Mouse (Mus musculus) liver, embryonic 16.5 days (tissue): Measurements from ENCODE around the gene Hist2h3c2. TPM values are rescaled to one million over a fixed set of nuclear protein-coding genes. Genes with fewer than 3 reads are reported as not detected.
A peak's percentile ranks its signal among the peaks of the same experiment; 100 is the strongest.

Source experiments
- ATAC-seq: fragments of 200-750 bp; cut with Nextera tagmentation; 2 replicates; pipeline ENCODE4 v1.8.0; 2017; ENCODE audit warnings: low read depth, mild to moderate bottlenecking, moderate number of reproducible peaks, moderate library complexity
- H3K27ac ChIP-seq: fragments of 300-500 bp; sonication (generic); 2 replicates; pipeline ENCODE4 v1.5.1; 2014; ENCODE audit warnings: mild to moderate bottlenecking, low read length
- H3K27me3 ChIP-seq: fragments of 300-500 bp; sonication (generic); 2 replicates; pipeline ENCODE4 v1.6.1; 2014; ENCODE audit warnings: low read depth, low read length, mixed read lengths; ENCODE audit not compliant: control insufficient read depth, insufficient read depth
- H3K36me3 ChIP-seq: fragments of 300-500 bp; sonication (generic); 2 replicates; pipeline ENCODE4 v1.6.1; 2014; ENCODE audit warnings: mild to moderate bottlenecking; ENCODE audit not compliant: control insufficient read depth, insufficient read depth
- H3K4me1 ChIP-seq: fragments of 300-500 bp; sonication (generic); 2 replicates; pipeline ENCODE4 v1.6.1; 2014; ENCODE audit warnings: low read depth, low read length, mixed read lengths; ENCODE audit not compliant: control insufficient read depth
- H3K4me2 ChIP-seq: fragments of 300-500 bp; sonication (generic); 2 replicates; pipeline ENCODE4 v1.6.1; 2014; ENCODE audit warnings: low read depth, low read length, mixed read lengths
- H3K4me3 ChIP-seq: fragments of 300-500 bp; sonication (generic); 2 replicates; pipeline ENCODE4 v1.5.1; 2014; ENCODE audit warnings: low read depth, mild to moderate bottlenecking, low read length
- H3K9ac ChIP-seq: fragments of 300-500 bp; sonication (generic); 2 replicates; pipeline ENCODE4 v1.6.1; 2014; ENCODE audit warnings: low read depth, low read length
- H3K9me3 ChIP-seq: fragments of 300-500 bp; sonication (generic); replicated peaks from 2 replicates; pipeline ENCODE4 v1.6.1; 2016; ENCODE audit warnings: low read length; ENCODE audit not compliant: control insufficient read depth
- WGBS: fragments of 180-500 bp; shearing (Covaris S2); extraction: QIAGEN DNeasy Blood & Tissue Kit; methylation state at CpG from one replicate; pipeline ENCODE4 v1.1.7; 2014; ENCODE audit not compliant: insufficient replicate concordance; 5-methylcytosine and 5-hydroxymethylcytosine counted together
- polyA plus RNA-seq: library from polyadenylated mRNA; unstranded; fragments of >200 nt; fragmentation: Nextera tagmentation; extraction: Ambion mirVana; gene quantifications from 2 replicates; pipeline ENCODE4 v1.2.1, GENCODE M21; 2015

Hist2h3c2 gene
- polyA plus RNA-seq, 1 experiment from 2014 or later: 9.2 TPM

DNA sequence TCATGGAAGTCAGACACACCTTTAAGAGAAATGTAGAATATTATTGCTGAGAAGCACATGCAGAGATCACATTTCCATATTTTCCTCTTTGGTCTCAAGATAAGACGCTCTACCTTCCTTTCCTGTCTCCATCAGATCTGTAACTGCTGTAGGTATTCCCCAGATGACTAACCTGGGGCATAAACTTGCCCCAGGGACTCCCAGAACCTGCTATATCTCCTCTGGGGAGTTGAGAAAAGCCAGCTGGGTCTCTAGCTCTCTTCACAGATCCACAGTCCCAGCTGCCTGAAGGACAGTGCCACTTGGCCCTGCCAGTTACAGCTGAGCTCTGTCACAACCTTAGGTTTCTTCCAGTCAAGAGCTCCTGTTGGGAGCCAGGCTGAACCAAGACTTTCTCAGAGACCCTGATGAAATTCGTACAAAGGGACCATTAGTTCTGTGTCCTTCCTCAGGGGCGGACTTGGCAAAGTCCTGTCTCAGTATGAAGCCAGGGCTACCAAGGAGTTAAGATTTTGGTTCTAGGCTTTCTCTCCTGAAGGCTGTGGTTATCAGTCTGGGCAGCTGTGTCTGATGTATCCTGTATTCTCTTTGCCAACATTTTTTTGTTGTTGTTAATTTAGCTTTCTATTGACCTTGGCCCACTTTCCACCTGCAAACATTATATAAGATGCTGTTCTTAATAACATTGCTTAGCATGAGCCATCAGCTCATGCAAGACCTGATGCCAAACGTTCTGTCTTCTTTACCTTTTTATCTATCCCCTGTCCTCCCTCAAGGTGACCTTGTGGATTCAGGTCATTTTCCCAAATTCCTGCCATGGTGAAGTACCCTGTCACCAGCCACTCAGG is 7.8 kb downstream of the Hist2h3c2 start:
- Histone ChIP-seq H3K4me3 (no peak overlapping the region), H3K9me3 (no peaks in the 10 kb centered on the region), H3K36me3 (no peaks in the 10 kb centered on the region), H3K9ac (peak overlapping the region; percentile 4; the same call in 1 of the 2 replicates), H3K27ac (no peak overlapping the region), H3K4me2 (no peak overlapping the region), H3K4me1 (peaks cover 5% of the 10 kb centered on the region), H3K27me3 (no peaks in the 10 kb centered on the region)
- WGBS: 55% methylated on average over 4 of the region's 4 CpGs
- no peak for ATAC-seq

DNA sequence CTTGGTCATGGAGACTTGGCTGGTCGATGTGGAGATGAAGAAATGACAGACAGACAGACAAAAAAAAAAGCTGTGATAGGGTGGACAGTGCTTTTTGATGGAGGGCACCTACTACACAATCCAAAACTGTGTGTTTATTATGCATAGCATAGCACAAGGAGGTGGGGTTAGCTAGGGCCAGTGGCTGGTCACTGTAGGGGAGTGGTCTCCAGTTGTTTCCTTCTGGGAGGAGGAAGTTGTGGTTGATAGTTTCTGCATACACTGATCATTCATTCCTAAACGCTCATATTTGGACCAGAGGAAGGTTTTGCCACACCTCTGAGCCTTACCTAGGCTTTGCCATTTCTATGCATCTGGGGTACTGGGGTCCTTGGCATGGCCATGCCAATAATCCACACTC is 8.5 kb downstream of the Hist2h3c2 start:
- Histone ChIP-seq H3K36me3 (no peaks in the 10 kb centered on the region), H3K9ac (no peak overlapping the region), H3K9me3 (no peaks in the 10 kb centered on the region), H3K4me2 (no peak overlapping the region), H3K4me3 (no peak overlapping the region), H3K4me1 (peaks cover 6% of the 10 kb centered on the region), H3K27me3 (no peaks in the 10 kb centered on the region), H3K27ac (no peak overlapping the region)
- no peak for ATAC-seq
- 32% methylated on average over 2 of the region's 2 CpGs for WGBS

DNA sequence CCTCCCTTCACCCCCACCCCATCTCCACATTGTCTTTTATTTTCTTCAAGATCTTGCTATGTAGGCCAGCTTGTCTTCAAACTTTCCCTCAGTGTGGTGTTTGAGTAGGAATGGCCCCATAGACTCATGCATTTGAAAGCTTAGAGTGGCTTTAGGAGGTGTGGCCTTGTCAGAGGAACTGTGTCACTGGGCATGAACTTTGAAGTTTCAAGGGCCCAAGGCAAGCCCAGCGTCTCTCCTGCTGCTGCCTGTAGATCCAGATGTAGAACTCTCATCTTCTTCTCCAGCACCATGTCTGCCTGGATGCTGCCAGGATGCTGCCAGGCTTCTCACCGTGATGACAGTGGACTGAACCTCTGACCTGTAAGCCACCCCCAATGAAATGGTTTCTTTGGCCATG is 10.1 kb downstream of the Hist2h3c2 start:
- no peak for ATAC-seq
- peaks cover 19% of the 10 kb centered on the region for H3K4me1 ChIP-seq
- H3K36me3 ChIP-seq: no peaks in the 10 kb centered on the region
- no peak overlapping the region for H3K27ac ChIP-seq
- no peaks in the 10 kb centered on the region for H3K9me3 ChIP-seq
- no peak overlapping the region for H3K4me2 ChIP-seq
- H3K9ac ChIP-seq: no peak overlapping the region
- H3K27me3 ChIP-seq: no peaks in the 10 kb centered on the region
- H3K4me3 ChIP-seq: no peak overlapping the region
- 62% methylated on average over 2 of the region's 2 CpGs for whole genome bisulfite sequencing

- Histone ChIP-seq H3K27ac (no peak overlapping the region), H3K9me3 (no peaks in the 10 kb centered on the region), H3K4me2 (no peak overlapping the region), H3K4me3 (no peak overlapping the region), H3K4me1 (peaks cover 28% of the 10 kb centered on the region), H3K9ac (no peak overlapping the region), H3K27me3 (no peaks in the 10 kb centered on the region), H3K36me3 (no peaks in the 10 kb centered on the region)
- WGBS: 60% methylated on average over 8 of the region's 8 CpGs
- peak; percentile 25; the same call in 1 of the 2 replicates for ATAC-seq
Measured at GRCm38 (mm10) chr3:96226695-96227648, 12.0 kb downstream of the Hist2h3c2 start.

DNA sequence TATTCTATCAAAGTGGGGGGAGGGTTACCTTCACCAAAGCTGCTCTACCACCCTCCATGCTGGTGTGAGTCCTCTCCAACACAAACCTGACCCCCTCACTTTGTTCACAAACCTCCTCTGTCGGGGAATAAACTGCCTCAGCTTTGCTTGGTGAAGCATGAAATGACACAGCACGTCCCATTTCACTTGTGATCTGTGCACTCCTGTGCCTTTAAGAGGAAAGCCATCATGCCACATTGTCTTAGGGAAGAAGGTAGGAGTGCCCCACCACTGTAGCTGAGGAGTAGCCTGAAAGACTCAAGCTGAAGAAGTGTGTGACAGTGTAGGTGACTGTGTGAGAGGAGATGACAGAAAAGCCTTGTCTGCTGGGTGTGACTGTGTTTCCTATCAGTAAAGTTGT is 13.5 kb downstream of the Hist2h3c2 start:
- peak overlapping the region; percentile 28 for H3K4me3 ChIP-seq
- 48% methylated on average over 2 of the region's 2 CpGs for WGBS
- no peaks in the 10 kb centered on the region for H3K27me3 ChIP-seq
- peak overlapping the region; percentile 55 for H3K9ac ChIP-seq
- no peaks in the 10 kb centered on the region for H3K9me3 ChIP-seq
- H3K27ac ChIP-seq: peak overlapping the region; percentile 27; the same call in 1 of the 2 replicates
- peak overlapping the region; percentile 46 for H3K4me2 ChIP-seq
- no peaks in the 10 kb centered on the region for H3K36me3 ChIP-seq
- ATAC-seq: no peak
- H3K4me1 ChIP-seq: peaks cover 30% of the 10 kb centered on the region

- peaks cover 36% of the 10 kb centered on the region for H3K4me1 ChIP-seq
- H3K4me2 ChIP-seq: peak overlapping the region; percentile 81
- no peaks in the 10 kb centered on the region for H3K36me3 ChIP-seq
- ATAC-seq: no peak
- peak overlapping the region; percentile 49 for H3K27ac ChIP-seq
- WGBS: 78% methylated on average over 4 of the region's 4 CpGs
- no peaks in the 10 kb centered on the region for H3K9me3 ChIP-seq
- H3K27me3 ChIP-seq: no peaks in the 10 kb centered on the region
- H3K9ac ChIP-seq: peak overlapping the region; percentile 83
- H3K4me3 ChIP-seq: peak overlapping the region; percentile 68
Measured at GRCm38 (mm10) chr3:96222774-96223173, 16.2 kb downstream of the Hist2h3c2 start.

- Histone ChIP-seq H3K9me3 (no peaks in the 10 kb centered on the region), H3K27me3 (no peaks in the 10 kb centered on the region), H3K27ac (peak overlapping the region; percentile 99), H3K4me1 (peaks cover 36% of the 10 kb centered on the region), H3K4me3 (peak overlapping the region; percentile 68), H3K36me3 (no peaks in the 10 kb centered on the region), H3K9ac (peak overlapping the region; percentile 83), H3K4me2 (peak overlapping the region; percentile 81)
- WGBS: 14% methylated on average over 9 of the region's 9 CpGs
- ATAC-seq: no peak
Measured at GRCm38 (mm10) chr3:96221640-96222038, 17.3 kb downstream of the Hist2h3c2 start.

- H3K27me3 ChIP-seq: no peaks in the 10 kb centered on the region
- H3K27ac ChIP-seq: peak within 1 kb of the TSS; percentile 99
- no peaks in the 10 kb centered on the region for H3K9me3 ChIP-seq
- peak within 1 kb of the TSS; percentile 81 for H3K4me2 ChIP-seq
- H3K9ac ChIP-seq: peak within 1 kb of the TSS; percentile 83
- peaks cover 36% of the 10 kb centered on the region for H3K4me1 ChIP-seq
- WGBS: under 1% methylated on average over 43 of the region's 43 CpGs
- H3K4me3 ChIP-seq: peak within 1 kb of the TSS; percentile 68
- ATAC-seq: peak; percentile 90
- H3K36me3 ChIP-seq: no peaks in the 10 kb centered on the region
Measured at GRCm38 (mm10) chr3:96220765-96221639, 17.9 kb downstream of the Hist2h3c2 start, which contains the start of the genes Hist2h2ac and Hist2h2be. TSS of gene Hist2h2ac (minus strand) at chr3:96220880. TSS of gene Hist2h2be (plus strand) at chr3:96221119.
